Mouse (Mus musculus) layer of hippocampus, adult 8-10 months (tissue): ENCODE data around the gene Fbxw16. TPM values are rescaled to one million over a fixed set of nuclear protein-coding genes. Genes with fewer than 3 reads are reported as not detected.
"Not testable (repeated sequence)": the region's sequence is repeated elsewhere in the genome, so short reads cannot be mapped to it uniquely, and the experiment has no call there.

Source experiments
- DNase-seq, 2 experiments: peaks; one replicate each; pipeline ENCODE4 v3.0.0; 2022; ENCODE audit warnings: low spot score in 2 of 2
- total RNA-seq, 4 experiments: library from RNA; stranded (reverse); gene quantifications; 2 replicates each; pipeline ENCODE4 v1.2.4; 2022

Fbxw16 gene
- total RNA-seq, result not detected

DNA sequence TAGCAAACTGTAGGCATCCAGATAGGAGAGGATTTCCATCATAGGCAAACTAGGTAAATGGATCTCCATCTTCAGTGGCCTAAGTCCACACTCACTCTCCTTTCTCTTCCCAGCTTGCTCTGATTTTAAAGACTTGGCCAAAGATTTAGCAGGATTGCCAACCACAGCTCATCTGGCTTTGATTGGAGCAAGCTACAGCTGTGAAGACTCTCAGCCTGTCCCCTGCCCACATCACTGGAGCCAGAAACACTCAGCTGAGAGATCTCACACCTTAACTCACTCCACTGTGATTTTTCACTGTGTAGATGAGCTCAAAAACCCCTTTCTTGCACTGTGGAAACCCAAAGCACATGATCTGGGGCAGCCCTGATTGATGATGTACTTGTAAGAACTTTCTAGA lies at the start of gene Fbxw16:
Gene Fbxw16, minus strand, starts transcription at position 101 of the 400 bp plus-strand sequence.
- no peak for DNase-seq

DNA sequence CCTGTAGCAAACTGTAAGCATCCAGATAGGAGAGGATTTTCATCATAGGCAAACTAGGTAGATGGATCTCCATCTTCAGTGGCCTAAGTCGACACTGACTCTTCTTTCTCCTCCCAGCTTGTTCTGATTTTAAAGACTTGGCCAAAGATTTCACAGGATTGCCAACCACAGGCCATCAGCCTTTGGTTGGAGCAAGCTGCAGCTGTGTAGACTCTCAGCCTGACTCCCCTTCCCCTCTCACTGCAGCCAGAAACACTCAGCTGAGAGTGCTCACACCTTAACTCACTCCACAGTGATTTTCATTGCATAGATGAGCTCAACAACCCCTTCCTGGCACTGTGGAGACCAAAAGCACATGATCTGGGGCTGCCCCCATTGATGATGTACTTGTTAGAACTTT lies 46.8 kb upstream of the Fbxw16 start, which contains the start of gene Fbxw19:
Gene Fbxw19, minus strand, starts transcription at position 101 of the 400 bp plus-strand sequence.
- DNase-seq, result not testable (repeated sequence)

DNA sequence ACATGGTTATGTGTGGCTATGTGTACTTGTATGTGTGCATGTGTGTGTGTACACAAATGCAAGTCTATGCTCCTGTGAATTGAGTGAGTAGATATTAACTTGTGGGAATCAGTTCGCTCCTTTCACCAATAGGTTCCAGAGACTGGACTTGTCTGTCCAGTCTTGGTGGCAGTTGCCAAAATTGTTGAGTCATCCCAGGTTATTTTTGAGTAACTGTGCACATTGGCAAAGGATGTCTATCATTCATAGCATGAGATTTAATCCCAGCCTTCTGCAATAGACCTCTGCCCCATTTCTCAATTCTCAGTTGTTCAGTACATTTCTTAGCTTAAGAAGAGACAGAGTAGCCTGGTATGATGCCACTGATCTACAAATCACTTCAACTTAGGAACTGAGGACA lies 16.0 kb downstream of the Fbxw16 start:
- DNase-seq, result no peak

DNA sequence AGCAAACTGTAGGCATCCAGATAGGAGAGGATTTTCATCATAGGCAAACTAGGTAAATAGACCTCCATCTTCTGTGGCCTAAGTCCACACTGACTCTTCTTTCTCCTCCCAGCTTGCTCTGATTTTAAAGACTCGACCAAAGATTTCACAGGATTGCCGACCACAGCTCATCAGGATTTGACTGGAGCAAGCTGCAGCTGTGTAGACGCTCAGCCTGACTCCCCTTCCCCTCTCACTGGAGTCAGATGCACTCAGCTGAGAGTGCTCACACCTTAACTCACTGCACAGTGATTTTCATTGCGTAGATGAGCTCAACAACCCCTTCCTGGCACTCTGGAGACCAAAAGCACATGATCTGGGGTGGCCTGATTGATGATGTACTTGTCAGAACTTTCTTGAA lies 44.7 kb downstream of the Fbxw16 start, which contains the start of gene Fbxw22:
Gene Fbxw22, minus strand, starts transcription at position 101 of the 400 bp plus-strand sequence.
- DNase-seq, result not testable (repeated sequence)

Other genes starting within 250 kb of the Fbxw16 start
- gene Fbxw20, start 214.4 kb downstream of the Fbxw16 start, total RNA-seq, result not detected
- gene Fbxw14, start 161.5 kb downstream of the Fbxw16 start, total RNA-seq, result not detected
- not detected for gene Fbxw28, start 109.5 kb downstream of the Fbxw16 start, total RNA-seq
- gene Fbxw22, start 44.8 kb downstream of the Fbxw16 start, total RNA-seq, result not detected
- not detected for gene Fbxw19, start 46.7 kb upstream of the Fbxw16 start, total RNA-seq
- not detected for gene Fbxw15, start 119.1 kb upstream of the Fbxw16 start, total RNA-seq
- gene Fbxw24, start 176.9 kb upstream of the Fbxw16 start, total RNA-seq, result not detected
- gene Fbxw25, start 215.5 kb upstream of the Fbxw16 start, total RNA-seq, result not detected